Mouse (Mus musculus): Measurements from ENCODE around the gene Ehd2. TPM values are rescaled to one million over a fixed set of nuclear protein-coding genes. Genes with fewer than 3 reads are reported as not detected.

Ehd2 gene
- polyA plus RNA-seq (2016; fragmentation: Nextera tagmentation; extraction: Ambion mirVana) = 35.2 and 37.9 TPM in 2 replicates

DNA sequence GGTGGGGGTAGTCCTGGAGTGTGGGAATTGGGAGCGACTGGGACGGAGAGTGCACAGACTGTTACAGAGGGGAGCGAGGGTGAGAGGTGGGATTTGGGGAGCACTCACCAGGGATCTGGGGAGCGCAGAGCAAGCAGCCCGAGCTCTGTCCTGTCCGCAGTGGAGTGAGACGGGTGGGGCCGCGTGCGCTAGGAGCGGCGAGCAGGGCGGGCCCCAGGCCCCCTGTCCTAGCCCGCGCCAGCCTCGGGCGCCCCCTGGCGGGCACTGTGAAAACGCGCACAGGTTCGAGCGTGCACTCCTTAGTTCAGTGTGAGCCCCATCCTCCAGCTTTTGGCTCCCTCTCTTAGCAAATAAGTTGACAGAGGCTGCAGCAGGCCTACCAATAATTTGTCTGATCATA, at the start of gene Ehd2:
Gene Ehd2 (minus strand): TSS at position 256 of the 400 bp plus-strand sequence.
- peaks cover 38% of the 10 kb centered on the region for H3K4me1 ChIP-seq (replicated peaks)
- no peaks in the 10 kb centered on the region for H3K27me3 ChIP-seq (replicated peaks)
- H3K27ac ChIP-seq (ENCODE audit: poor library complexity, severe bottlenecking) = no peak within 1 kb of the TSS
- H3K9ac ChIP-seq = peak within 1 kb of the TSS; percentile 75
- H3K9me3 ChIP-seq (replicated peaks) = peaks cover 5% of the 10 kb centered on the region; the same call in 1 of the 2 replicates
- H3K4me3 ChIP-seq = peak within 1 kb of the TSS; percentile 56
- WGBS = under 1% methylated on average over 22 of the region's 22 CpGs
- peaks cover 25% of the 10 kb centered on the region for H3K36me3 ChIP-seq
- peak within 1 kb of the TSS; percentile 71 for H3K4me2 ChIP-seq
- ATAC-seq (ENCODE audit: insufficient number of reproducible peaks, low FRiP score) = peak; percentile 84

DNA sequence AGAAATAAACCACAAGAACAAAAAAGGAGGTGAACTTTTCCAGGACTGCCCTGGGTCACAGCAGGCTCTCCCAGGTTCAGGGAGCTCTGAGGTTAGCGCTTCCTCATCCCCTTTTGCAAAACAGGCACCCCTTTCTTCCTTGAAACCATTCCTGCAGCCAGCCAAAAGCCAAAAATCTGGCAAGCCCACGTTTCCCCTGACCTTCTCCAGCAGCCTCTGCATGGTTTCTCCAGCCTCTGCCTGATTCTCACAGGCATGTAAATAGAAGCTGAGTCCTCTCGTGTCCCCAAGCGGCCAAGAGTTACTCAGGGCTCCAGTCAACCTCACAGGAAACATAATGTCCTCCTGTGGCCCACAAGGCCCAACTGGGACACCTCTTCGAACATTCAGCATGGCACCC, 48.0 kb upstream of the Ehd2 start:
- 85% methylated on average over 5 of the region's 5 CpGs for WGBS
- no peak for ATAC-seq (ENCODE audit: insufficient number of reproducible peaks, low FRiP score)
- 0 out of 2 replicates have a peak overlapping the region, but pooled peaks have one; percentile 2 for H3K27ac ChIP-seq (ENCODE audit: poor library complexity, severe bottlenecking)

DNA sequence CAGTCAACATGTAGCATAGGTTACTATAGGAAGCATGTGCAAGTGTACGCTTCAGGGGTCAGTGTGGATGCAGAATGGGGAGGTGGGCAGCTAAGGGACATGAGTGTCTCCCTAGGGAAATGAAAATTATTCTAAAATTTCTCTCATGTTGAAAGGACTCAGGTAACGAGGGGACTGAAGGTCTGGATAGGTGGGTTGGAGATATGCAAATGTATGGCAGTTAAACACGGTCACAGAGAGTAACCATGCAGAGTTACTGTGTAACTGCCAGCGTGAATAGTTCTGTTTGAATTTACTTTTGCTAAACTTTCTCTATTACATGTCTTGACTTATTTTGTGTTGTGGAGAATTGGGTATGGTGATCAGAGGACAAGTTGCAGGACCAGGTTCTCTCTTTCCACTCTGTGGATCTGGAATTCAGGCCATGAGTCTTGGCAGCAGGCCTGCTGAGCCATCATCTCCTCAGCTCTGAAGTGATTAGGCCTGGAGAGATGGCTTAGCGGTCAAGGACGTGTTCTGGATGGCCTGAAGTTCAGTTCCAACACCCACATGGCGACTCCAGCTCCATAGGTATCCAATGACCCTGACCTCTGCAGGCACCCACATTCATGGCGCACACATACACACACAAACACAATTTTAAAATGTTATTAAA, 47.3 kb upstream of the Ehd2 start:
- Histone ChIP-seq H3K4me1 (replicated peaks) (peaks cover 42% of the 10 kb centered on the region), H3K4me2 (no peak overlapping the region), H3K4me3 (no peak overlapping the region), H3K27ac (ENCODE audit: poor library complexity, severe bottlenecking) (peak overlapping the region; percentile 2; the same call in 1 of the 2 replicates), H3K9ac (no peak overlapping the region), H3K9me3 (replicated peaks) (no peaks in the 10 kb centered on the region), H3K36me3 (peaks cover 12% of the 10 kb centered on the region; the same call in 1 of the 2 replicates), H3K27me3 (replicated peaks) (no peaks in the 10 kb centered on the region)
- WGBS = 80% methylated on average over 8 of the region's 8 CpGs
- no peak for ATAC-seq (ENCODE audit: insufficient number of reproducible peaks, low FRiP score)

More for the DNA sequence above, 48.0 kb upstream of the Ehd2 start:
- H3K9me3 ChIP-seq (replicated peaks) = no peaks in the 10 kb centered on the region
- H3K4me3 ChIP-seq = no peak overlapping the region
- no peak overlapping the region for H3K9ac ChIP-seq
- no peaks in the 10 kb centered on the region for H3K27me3 ChIP-seq (replicated peaks)
- peaks cover 12% of the 10 kb centered on the region; the same call in 1 of the 2 replicates for H3K36me3 ChIP-seq
- H3K4me2 ChIP-seq = no peak overlapping the region
- peaks cover 38% of the 10 kb centered on the region for H3K4me1 ChIP-seq (replicated peaks)

DNA sequence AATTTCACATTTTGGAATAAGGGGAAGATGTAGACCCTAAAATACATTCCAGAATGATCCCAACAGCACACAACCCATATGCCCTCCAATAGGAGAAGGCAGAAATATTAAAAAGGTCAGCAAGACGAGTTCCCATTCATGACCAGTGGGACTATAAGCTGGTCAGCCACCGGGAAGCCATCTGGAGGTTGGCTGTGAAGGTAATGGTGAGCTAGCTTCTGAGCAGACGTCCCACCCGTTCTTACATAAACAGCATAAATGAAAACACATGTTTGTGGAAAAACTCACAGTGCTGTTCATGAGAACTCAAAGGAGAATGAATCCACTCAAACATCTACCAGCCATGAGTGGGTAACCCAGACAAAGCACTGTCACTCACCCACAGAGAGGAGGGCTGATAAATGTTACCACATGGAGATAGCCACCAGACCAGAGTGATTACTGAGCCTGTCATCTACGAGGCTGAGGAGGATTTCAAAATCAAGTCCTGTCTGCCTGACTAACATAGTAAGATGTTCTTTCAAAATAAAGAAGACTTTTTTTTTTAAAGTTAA, 46.4 kb upstream of the Ehd2 start:
- peaks cover 42% of the 10 kb centered on the region for H3K4me1 ChIP-seq (replicated peaks)
- WGBS = 73% methylated on average over 5 of the region's 5 CpGs
- no peak for ATAC-seq (ENCODE audit: insufficient number of reproducible peaks, low FRiP score)

DNA sequence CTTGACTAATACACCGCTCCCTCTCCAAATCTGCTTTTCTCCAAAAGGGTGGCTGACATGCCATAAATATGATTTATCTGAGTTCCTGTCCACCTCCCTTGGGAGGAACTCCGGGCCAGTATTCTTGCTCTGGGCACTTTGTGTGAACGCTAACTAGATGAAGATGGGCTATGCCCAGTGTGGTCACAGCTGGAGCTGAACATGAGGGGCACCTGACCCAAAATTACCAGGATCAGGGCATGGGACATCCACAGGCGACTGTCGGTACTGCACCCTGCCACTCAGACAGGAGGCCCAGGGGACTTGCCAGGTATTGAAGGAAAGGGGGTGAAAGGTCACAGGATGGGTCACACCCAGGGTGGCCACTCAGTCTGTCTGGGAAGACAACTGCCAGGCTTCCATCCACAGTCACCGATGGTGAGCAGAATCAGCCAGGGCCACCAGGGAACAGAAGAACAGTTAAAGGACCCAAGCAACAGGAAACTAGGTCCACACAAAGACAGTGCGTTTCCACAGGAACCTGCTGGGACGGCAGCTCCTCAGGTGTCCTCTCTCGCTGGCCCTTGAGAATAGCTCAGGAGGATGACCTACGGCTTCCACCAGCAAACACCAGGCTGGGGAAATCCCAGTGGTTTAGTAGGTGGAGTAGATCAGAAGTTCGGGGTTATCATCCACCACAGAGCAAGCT, 45.4 kb upstream of the Ehd2 start:
- no peak overlapping the region for H3K9ac ChIP-seq
- H3K4me2 ChIP-seq = no peak overlapping the region
- H3K4me3 ChIP-seq = no peak overlapping the region
- H3K36me3 ChIP-seq = peaks cover 16% of the 10 kb centered on the region; the same call in 1 of the 2 replicates
- peaks cover 42% of the 10 kb centered on the region for H3K4me1 ChIP-seq (replicated peaks)
- H3K27ac ChIP-seq (ENCODE audit: poor library complexity, severe bottlenecking) = no peak overlapping the region
- WGBS = 78% methylated on average over 11 of the region's 11 CpGs
- ATAC-seq (ENCODE audit: insufficient number of reproducible peaks, low FRiP score) = no peak
- no peaks in the 10 kb centered on the region for H3K27me3 ChIP-seq (replicated peaks)
- no peaks in the 10 kb centered on the region for H3K9me3 ChIP-seq (replicated peaks)

More for the DNA sequence above, 46.4 kb upstream of the Ehd2 start:
- Histone ChIP-seq H3K4me2 (no peak overlapping the region), H3K9ac (no peak overlapping the region), H3K4me3 (no peak overlapping the region), H3K27ac (ENCODE audit: poor library complexity, severe bottlenecking) (no peak overlapping the region), H3K27me3 (replicated peaks) (no peaks in the 10 kb centered on the region), H3K9me3 (replicated peaks) (no peaks in the 10 kb centered on the region), H3K36me3 (peaks cover 15% of the 10 kb centered on the region; the same call in 1 of the 2 replicates)

DNA sequence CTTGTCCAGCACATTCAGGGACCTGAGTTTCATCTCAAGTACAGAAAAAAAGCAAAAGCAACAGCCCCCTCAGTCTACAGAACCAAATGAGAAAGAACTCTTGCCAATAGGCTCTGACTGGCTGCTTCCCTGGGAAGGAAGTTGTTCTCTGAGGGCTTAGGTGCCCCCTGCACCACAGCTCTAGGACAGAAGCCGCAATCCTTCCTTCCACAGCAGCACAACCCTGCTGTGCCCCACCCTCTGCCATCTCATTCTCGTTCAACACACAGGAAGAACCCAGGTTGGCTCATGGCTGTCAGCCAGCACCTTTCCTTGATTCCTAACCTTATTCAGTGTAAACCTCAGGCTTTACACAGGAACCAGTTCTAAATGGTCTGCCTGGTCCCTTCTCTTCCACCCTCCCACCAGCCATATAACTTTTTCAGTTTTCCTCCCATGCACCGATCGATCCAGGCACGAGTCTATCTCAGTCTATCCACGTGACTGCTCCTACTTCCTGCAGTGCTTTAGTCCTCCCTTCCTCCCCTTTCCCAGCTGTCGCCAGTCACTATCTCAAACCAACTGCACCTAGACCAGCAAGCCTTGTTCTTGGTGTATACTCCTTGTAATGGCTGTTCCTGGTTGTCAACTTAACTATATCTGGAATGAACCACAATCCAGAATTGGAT, 44.2 kb upstream of the Ehd2 start:
- 68% methylated on average over 7 of the region's 7 CpGs for WGBS

DNA sequence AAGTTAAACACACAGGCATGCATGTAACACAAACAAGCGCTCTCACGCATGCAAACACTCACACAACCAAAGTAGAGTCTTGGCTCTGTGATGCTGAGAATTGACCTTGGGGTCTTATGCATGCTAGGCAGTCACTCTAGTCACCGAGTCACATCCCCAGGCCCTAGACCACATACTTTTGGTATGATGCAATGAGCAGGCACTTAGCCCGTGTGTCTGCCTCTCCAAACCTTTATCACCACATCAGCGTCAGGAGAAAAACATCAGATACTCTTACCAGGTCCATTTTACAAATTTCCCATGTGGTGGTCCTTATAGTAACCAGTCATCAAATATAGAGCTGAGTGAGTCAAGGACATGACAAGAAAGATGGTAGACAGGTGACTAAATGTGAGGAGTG, 43.3 kb upstream of the Ehd2 start:
- H3K4me1 ChIP-seq (replicated peaks) = peaks cover 42% of the 10 kb centered on the region
- H3K9ac ChIP-seq = no peak overlapping the region
- H3K9me3 ChIP-seq (replicated peaks) = no peaks in the 10 kb centered on the region
- ATAC-seq (ENCODE audit: insufficient number of reproducible peaks, low FRiP score) = no peak
- 63% methylated on average over 5 of the region's 5 CpGs for WGBS
- H3K27me3 ChIP-seq (replicated peaks) = no peaks in the 10 kb centered on the region
- no peak overlapping the region for H3K4me3 ChIP-seq
- H3K36me3 ChIP-seq = peaks cover 18% of the 10 kb centered on the region
- H3K4me2 ChIP-seq = no peak overlapping the region
- H3K27ac ChIP-seq (ENCODE audit: poor library complexity, severe bottlenecking) = no peak overlapping the region

More for the DNA sequence above, 44.2 kb upstream of the Ehd2 start:
- no peak for ATAC-seq (ENCODE audit: insufficient number of reproducible peaks, low FRiP score)
- Histone ChIP-seq H3K27me3 (replicated peaks) (no peaks in the 10 kb centered on the region), H3K9ac (no peak overlapping the region), H3K4me2 (no peak overlapping the region), H3K4me1 (replicated peaks) (peaks cover 42% of the 10 kb centered on the region), H3K9me3 (replicated peaks) (no peaks in the 10 kb centered on the region), H3K36me3 (peaks cover 14% of the 10 kb centered on the region; the same call in 1 of the 2 replicates), H3K27ac (ENCODE audit: poor library complexity, severe bottlenecking) (no peak overlapping the region), H3K4me3 (no peak overlapping the region)

DNA sequence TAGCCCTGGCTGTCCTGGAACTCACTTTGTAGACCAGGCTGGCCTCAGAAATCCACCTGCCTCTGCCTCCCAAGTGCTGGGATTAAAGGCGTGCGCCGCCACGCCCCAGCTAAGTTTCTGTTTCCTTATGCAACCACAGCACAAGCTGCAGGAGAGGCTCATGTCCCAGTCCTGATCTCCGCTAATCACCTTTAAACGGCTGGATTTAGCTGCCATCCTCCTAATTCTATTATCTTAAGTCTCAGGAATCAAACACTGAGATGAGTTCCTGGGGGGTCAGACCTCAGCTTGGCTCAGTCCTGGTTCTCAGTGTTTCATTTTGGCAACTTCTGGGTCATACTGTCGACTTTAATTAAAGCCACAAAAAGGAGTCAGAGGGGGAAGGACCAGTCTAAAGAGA, 42.3 kb upstream of the Ehd2 start:
- Histone ChIP-seq H3K4me1 (replicated peaks) (peaks cover 40% of the 10 kb centered on the region), H3K9me3 (replicated peaks) (no peaks in the 10 kb centered on the region), H3K9ac (no peak overlapping the region), H3K27ac (ENCODE audit: poor library complexity, severe bottlenecking) (no peak overlapping the region), H3K4me2 (no peak overlapping the region), H3K4me3 (no peak overlapping the region), H3K27me3 (replicated peaks) (no peaks in the 10 kb centered on the region), H3K36me3 (peaks cover 18% of the 10 kb centered on the region)
- WGBS = 89% methylated on average over 7 of the region's 7 CpGs
- ATAC-seq (ENCODE audit: insufficient number of reproducible peaks, low FRiP score) = no peak

DNA sequence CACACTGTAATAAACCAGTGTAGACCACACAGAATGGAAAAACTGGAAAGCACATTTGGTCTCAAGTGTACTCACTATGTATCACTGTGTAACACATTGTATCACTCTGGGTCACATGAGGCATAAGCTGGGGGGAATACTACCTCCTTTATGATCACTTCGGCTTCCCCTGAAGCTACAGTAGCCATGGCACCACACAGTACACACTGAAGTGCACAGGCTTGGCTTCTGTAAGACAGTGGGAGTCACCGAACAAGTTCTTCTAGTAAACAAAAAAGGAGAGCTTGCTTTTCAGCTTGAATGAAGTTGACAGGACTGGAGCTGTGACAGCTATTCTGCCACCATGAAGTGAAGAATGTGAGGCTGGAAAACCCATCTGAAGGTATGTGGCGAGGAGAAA, 37.7 kb upstream of the Ehd2 start:
- H3K36me3 ChIP-seq = peaks cover 16% of the 10 kb centered on the region; the same call in 1 of the 2 replicates
- no peak overlapping the region for H3K4me3 ChIP-seq
- 82% methylated on average over 3 of the region's 3 CpGs for WGBS
- H3K27ac ChIP-seq (ENCODE audit: poor library complexity, severe bottlenecking) = no peak overlapping the region
- H3K9me3 ChIP-seq (replicated peaks) = no peaks in the 10 kb centered on the region
- no peaks in the 10 kb centered on the region for H3K27me3 ChIP-seq (replicated peaks)
- peaks cover 40% of the 10 kb centered on the region for H3K4me1 ChIP-seq (replicated peaks)
- H3K9ac ChIP-seq = no peak overlapping the region
- no peak overlapping the region for H3K4me2 ChIP-seq
- ATAC-seq (ENCODE audit: insufficient number of reproducible peaks, low FRiP score) = no peak

DNA sequence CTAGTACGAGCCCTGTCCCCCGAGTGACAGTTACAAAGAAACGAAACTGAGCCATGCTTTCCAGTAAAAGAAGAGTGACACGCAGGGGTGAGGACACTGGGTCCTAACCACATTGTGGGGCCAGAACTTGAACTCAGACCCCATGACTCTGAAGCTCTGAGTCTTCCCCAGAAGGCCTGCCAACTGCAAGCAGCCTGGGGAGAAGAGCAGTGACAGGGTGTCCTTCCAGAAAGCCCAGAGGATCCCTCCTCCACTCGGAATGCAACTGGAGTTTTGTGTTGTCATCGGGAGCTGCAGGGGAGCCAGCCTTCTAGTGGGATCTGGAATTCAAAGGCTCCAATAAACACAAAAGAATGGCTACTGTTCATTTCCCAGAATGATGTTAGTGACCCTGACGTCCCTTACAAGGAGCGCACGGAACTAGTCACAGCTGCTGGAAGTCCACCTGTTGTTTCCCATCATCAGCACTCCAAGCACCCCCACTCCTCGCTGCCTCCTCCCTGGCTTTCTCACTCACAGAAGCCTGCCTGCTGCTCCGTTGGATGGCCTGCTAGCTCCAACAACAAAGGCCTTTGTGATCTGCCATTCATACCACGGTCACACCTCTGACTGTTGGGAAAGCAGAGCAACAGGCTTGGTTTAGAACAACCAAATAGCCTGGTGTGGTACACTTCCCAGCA, 37.0 kb upstream of the Ehd2 start:
- H3K27me3 ChIP-seq (replicated peaks) = no peaks in the 10 kb centered on the region
- H3K9ac ChIP-seq = no peak overlapping the region
- peaks cover 40% of the 10 kb centered on the region for H3K4me1 ChIP-seq (replicated peaks)
- 72% methylated on average over 12 of the region's 12 CpGs for WGBS
- no peaks in the 10 kb centered on the region for H3K9me3 ChIP-seq (replicated peaks)
- H3K4me2 ChIP-seq = no peak overlapping the region
- H3K36me3 ChIP-seq = peaks cover 19% of the 10 kb centered on the region
- ATAC-seq (ENCODE audit: insufficient number of reproducible peaks, low FRiP score) = no peak
- no peak overlapping the region for H3K4me3 ChIP-seq
- no peak overlapping the region for H3K27ac ChIP-seq (ENCODE audit: poor library complexity, severe bottlenecking)

Data from heart, embryonic 12.5 days (tissue).